Mouse (Mus musculus): ENCODE data around the gene Zfp729b.
A peak's percentile ranks its signal among the peaks of the same experiment; 100 is the strongest.

Zfp729b gene

DNA sequence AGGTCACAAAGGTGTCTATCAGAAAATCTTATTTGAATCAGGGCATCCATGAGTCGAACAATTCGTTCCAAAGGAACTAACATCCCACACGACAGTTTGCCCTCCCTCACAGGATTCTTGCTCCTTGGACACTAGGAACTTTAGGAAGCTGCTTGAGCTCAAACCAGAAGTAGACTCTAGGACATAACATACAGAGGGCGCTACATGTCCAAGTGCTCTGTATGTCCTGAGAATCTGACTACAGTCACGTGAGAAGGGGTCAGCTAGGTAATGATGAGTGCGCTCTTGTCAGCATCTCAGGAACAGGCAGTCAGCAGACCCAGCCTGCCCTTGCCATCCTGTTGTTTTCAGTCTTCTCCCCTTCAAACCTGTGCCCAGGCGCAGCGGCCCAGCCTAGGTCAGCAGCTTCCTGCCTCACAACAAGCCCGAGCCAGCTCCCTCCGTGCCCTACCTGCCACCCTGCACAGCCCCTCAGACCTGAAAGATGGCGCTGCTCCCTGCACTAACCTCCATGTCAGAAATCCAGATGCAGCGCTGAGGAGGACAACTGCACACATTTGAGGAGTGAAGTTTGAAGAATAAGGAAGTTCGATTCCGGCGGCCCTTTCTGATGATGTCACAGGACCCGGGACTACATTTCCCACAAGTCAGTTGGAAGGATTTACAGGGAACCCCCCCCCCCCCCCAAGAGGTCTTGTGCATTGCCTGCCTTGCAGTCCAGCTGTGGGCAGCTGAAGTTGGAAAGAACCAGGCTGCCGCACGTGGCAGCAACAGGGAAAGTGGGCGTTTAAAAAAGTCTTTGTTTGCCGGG is at the start of gene Zfp729b:
Gene Zfp729b, minus strand, starts transcription at position 642 of the 811 bp plus-strand sequence.
- DNase-seq (ENCODE audit: low spot score in 2 of 2) = peak; percentile 81 to 87

DNA sequence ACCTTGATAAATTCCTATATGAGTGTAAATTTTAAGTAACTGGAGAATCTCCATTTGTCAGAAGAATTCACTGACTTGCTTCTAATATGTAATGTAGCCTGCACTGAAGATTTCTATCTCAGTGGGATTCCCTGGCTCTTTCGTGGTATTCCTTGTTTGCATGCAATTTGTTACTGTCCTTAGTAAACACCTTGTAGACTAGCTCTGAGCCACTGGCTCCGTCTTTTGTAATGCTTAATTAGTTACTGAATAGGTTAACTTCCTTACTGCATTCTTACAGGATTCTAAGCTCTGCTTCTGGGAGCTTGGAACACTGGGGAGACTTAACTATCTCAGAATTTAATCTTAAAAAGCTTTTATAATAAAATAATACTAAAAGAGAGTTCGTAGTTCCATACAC is 43.0 kb upstream of the Zfp729b start:
- DNase-seq (ENCODE audit: low spot score in 2 of 2) = no peak

DNA sequence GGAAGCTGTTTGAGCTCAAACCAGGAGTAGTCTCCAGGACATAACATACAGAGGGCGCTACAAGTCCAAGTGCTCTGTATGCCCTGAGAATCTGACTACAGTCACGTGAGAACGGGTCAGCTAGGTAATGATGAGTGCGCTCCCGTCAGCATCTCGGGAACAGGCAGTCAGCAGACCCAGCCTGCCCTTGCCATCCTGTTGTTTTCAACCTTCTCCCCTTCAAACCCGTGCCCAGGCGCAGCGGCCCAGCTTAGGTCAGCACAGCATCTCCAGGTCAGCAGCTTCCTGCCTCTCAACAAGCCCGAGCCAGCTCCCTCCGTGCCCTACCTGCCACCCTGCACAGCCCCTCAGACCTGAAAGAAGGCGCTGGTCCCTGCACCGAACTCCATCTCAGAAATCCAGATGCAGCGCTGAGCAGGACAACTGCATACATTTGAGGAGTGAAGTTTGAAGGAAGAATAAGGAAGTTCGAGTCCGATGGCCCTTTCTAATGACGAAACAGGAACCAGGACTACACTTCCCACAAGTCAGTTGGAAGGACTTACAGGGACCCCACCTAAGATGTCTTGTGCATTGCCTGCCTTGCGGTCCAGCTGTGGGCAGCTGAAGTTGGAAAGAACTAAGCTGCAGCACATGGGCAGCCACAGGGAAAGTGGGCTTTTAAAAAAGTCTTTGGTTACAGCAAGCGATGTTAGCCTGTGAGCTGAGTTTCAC is 27.9 kb upstream of the Zfp729b start, which contains the start of the genes Gm49345 and Zfp729a:
Gene Gm49345, minus strand, starts transcription at position 476 of the 714 bp plus-strand sequence.
Gene Zfp729a, minus strand, starts transcription at position 498 of the 714 bp plus-strand sequence.
- peak; percentile 76 to 78 for DNase-seq (ENCODE audit: low spot score in 2 of 2)

DNA sequence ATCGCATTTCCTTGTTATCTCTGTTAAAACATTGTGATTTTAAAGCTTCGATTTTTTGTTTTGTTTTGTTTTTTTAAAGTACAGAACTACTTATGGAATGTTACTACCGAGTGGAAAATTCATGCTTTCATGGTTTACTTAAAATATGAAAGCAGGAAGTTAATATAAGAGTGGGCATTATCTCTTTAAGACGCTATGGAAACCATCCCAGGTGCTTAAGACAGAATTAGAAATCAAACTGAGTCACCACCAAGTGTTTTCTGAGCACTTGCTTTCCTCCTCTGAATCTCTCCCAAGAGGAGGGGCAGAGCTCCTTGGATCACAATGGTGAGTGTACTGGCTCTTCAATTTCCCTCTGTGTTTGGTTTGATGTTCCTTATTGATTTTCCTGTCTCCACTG is 601 bp upstream of the Zfp729b start:
- DNase-seq (ENCODE audit: low spot score in 2 of 2) = no peak

DNA sequence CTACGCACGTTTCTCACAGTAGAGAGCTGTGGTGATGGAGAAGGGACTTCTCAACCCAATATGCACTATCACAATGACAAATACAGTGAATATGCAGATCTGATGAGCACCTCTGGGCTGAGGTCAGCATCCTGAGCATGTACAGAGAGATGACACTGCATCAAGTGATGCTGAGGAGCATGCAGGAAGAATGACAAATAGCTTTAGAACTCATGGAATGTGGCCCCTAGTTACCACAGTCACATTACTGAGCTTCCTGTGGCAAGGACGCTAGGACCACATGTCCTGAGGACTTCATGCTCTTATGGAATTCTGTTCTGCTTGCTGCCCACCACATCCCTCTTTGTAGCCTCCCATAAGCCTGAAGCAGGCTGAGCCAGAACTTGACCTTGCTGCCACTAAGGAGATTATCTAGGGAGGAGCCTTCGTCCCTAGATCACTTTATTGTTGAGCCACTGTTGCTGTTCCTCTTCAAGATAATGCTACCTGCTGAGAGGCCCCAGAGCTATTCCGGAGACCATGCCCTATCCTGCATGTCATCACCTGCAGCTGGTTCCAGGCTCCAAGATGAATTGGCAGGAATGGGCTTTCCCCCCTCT is 36.8 kb downstream of the Zfp729b start:
- DNase-seq (ENCODE audit: low spot score in 2 of 2) = no peak

DNA sequence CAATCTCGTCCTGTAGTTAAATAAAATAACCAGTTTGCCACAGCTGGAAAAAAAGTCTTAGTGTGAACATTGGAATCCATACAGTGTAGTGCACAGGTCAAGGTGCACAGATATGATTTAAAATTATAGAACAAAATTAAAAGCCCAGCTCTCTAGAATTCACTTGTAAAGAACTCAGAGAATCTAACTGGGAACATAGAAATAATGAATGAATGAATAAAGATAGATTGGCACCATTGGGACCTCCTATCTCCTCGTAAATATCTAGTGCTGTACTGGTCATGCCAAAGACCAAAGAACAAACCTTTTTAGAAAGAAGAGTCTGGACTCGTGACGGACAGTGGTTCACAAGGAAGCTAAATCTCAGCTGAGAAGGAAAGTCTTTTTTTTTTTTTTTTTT is 55.8 kb downstream of the Zfp729b start, which contains the start of gene Zfp748:
Gene Zfp748, minus strand, starts transcription at position 101 of the 400 bp plus-strand sequence.
- DNase-seq (ENCODE audit: low spot score in 2 of 2) = no peak

GRCm38 (mm10) chr13:67552505-67553346 is 56.8 kb downstream of the Zfp729b start:
- DNase-seq (ENCODE audit: low spot score in 2 of 2) = peak; percentile 74 to 85

DNA sequence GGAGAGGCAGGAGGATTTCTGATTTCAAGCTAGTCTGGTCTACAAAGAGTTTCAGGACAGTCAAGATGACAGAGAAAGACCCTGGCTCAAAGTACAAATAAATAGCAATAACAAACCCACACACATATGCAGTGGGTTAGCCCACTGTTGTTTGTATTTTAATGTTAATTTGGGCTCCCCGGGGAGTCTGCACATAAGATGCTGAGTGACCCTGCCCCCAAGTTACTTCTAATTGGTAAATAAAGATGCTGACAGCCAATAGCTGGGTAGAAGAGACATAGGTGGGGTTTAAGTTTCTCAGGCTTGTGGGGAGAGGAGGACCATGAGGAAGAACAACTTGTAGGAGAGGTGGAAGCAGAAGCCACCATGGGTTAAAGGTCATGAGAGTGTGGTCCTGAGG is 63.6 kb downstream of the Zfp729b start:
- no peak for DNase-seq (ENCODE audit: low spot score in 2 of 2)
